Mouse (Mus musculus) liver, postnatal 0 days (tissue): ENCODE results near the gene Nrp2.

ENCODE experiments used
- CTCF ChIP-seq: sonication (generic); IDR thresholded peaks from 2 replicates; pipeline ENCODE4 v1.5.1; 2016; ENCODE audit warnings: antibody characterized with exemption, low read depth
- EP300 ChIP-seq: IDR thresholded peaks from 2 replicates; pipeline ENCODE4 v1.6.1; 2016; ENCODE audit warnings: antibody characterized with exemption, low read depth, mild to moderate bottlenecking

DNA sequence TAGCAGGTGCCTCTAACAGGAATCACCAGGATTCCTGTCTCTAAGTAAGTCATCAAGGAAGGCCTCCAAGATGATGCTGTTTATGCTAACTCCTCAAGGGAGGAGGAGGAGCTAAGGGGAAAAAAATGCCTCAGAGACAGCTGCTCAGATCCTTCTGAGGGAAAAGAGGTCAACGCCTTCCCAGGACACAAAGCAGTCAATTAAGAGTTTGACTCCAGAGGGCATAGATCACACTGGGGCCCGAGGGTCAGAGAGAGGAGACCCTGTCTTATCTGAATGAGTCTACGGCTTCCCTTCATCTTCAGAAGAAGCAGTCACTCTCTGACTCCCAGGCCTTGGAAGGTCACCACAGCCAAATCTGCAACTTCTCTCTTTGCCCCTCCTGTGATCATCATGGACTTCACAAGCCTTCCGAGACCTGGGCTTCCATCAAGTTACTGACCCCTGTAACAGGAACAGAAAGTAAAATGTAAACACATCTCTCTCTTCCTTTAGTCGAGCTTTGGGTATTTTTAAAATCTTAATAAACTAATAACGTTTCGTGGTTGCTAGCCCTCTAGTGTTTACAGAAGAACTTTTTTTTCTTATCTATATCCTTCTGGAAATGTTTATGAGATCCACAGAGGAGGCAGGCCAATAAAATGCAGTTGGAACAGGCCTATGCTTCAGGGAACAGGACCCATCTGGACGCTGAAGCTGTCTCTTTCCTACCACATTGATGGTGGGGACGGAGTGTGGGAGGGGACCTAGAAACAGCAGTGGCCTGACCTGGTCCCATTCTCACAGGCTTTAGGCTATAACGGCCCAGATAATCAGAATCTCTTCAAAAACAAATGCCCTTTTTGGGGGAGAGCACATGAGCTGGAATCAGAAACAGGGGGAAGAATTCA lies 118.7 kb downstream of the Nrp2 start:
- TF ChIP-seq CTCF (no peak), EP300 (no peak)
